Mouse (Mus musculus) spleen, postnatal 4 days (tissue): ENCODE measurements around the gene Patl2.
A peak's percentile ranks its signal among the peaks of the same experiment; 100 is the strongest.

Experiments used
- DNase-seq, 2 experiments: peaks; one replicate each; pipeline ENCODE4 v3.0.0; 2022; ENCODE audit warnings: low spot score in 2 of 2

The Patl2 gene

DNA sequence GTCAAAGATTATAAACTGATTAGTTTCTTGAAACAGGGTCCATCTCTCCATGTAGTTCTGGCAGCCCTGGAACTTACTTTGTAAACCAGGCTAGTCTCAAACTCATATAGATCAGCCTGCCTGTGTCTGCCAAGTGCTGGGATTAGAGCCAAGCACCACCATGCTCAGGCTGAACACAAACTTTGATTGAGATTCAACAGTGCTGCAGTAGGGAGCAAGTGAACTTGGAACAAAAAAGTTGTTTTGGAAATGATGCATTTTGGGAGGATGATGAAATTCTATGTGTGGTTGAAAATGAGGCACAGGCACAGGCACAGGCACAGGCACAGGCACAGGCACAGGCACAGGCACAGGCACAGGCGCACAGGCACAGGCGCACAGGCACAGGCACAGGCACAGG lies 13.8 kb downstream of the Patl2 start:
- DNase-seq, result no peak

DNA sequence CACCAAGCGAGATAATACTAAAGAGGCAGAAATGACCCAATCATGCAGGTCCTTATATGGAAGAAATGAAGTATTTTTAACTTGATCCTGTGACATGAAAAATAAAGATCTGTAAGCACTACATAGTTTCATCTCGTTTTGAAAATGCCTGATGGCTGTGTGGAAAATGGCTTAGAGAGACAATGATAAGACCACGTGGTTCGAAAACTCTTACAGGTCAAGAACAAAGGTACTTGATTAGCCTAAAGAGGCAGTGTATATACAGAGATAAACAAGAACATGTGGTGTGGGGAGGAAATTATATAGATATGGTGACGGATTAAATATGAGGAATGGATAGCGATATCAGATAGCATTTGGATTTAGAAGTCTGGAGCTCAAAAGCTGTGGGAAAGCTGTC lies 14.7 kb downstream of the Patl2 start:
- DNase-seq, result no peak

DNA sequence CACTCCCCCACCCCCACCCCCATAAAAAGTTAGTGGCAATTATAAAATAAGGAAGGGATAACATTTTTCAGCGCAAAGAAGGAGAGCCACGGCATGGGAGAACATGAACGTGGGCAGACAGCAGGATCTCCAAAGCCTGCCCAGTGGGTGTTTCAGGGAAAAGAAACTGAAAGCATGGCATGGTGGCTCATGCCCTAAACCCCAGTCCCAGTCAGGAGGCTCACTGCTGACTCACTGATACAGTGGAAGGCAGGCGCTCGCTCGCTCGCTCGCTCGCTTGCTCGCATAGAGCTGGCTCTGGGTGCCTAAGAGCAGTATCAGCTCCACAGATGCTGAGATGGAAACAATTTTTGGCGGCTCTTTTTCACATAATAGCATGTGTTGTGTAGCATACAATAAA lies 21.7 kb downstream of the Patl2 start:
- DNase-seq, result peak in 1 of 2 experiments; percentile 54

DNA sequence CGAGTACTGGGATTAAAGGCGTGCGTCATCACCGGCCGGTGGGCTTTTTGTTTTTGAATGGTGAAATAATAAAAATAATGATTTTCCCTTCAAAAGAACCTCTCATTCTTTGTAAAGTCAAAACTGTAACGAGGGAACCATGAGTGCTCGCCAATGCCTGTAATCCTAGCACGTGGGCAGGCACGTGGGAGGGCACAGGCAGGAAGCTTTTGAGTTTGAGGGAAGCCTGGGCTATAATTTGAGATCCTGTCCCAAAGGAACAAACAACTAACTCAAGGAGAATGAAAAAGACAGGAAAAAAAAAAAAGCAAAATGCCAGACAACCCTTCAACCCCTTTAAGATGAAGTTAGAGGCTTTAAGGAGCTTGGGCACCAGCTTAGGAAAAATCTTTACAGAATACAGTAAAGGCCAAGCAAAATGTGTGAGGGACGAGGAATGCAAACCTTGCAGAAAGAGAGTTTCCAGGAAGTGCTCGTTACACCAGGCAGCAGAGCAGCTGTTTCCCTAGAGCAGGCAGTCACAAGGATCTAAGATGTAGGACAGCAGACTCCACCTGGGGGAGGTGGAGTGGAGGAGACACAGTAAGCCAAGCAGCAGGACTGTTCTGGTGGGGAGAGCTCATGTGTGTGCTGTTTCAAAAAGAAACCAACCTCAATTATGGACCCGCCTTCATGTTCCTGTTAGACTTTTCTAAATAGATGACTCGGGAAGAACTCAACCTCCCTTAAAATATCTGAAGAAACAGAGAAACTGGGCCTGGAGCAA lies 22.4 kb downstream of the Patl2 start:
- DNase-seq, result peak in 1 of 2 experiments; percentile 43

DNA sequence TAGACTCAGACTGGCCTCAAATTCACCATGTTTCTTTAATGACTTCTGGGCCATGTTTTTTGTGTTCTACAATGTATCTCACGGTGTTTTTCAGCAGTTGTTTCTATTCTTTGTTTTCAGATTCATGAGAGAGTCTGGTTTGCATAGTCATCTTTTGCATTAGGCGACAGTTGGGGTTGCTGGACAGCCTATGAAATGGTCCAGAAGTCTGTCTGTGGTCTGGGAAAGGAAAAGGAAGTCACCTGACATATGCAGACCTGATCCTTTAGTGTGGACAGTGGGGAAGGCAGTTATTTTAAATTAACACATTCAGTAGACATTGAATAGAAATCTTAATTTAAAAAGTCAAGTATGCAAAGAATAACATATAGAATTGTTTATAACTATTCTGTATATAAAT lies 23.5 kb downstream of the Patl2 start:
- no peak for DNase-seq

DNA sequence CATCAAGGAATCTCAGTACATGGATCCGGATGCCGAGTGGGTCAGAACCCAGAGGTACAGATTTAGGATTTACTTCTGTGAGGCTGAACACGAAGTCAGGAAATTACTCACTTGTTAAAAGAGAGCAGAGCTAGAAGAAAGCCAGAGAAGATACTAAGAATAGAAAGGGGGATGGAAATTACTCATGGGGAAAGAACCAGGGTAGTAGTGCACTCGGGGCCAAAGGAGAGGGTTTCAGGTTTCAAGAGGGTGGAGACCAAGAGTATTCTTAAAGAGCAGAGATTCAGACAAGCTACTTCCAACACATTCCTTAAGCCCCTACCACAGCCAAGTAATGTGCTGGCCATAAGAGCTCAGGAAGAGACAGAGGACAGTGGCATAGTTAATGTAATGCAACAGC lies 24.4 kb downstream of the Patl2 start:
- peak in 1 of 2 experiments; percentile 38 for DNase-seq

DNA sequence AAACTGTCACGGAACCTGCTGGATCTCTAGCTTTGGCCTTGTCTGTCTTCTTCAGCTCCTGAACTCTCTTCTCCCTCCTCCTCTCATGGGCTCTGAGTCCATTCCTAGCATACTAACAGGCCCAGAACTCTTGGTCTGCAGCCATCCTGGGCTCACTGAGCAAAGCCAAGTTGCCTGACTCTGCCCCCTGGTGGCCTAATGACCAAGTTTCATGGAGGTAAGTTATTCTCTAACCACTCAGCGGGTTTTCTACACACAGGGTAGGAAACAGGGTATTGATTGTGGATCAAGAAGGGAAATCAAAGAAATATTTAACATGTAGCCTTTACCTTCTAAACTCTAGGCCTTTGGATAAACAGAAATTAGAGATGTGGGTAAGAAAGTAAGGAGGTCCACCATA lies 25.3 kb downstream of the Patl2 start, which contains the start of gene Trim69:
Trim69 (plus strand) TSS at position 21 of the 400 bp plus-strand sequence.
- peak; percentile 80 to 91 for DNase-seq

DNA sequence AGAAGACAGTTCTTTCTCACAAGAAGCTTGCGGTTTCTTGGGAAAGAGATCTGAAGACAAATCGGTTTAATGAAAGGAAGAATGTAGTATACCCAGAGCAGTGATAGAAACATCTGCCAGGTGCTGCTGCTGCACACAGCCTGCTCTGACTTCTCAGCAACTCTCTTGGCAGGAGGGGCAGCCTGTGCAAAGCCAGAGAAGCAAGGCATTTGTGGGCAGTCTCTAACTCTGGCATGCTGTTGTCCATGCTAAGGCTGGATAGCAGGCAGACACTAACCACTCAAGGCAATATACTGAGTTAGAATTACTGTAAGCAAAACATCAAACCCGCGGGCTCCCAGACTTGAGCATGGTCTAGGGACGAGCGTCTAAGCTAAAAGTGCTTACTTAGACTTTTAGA lies 26.3 kb downstream of the Patl2 start:
- peak in 1 of 2 experiments; percentile 54 for DNase-seq

DNA sequence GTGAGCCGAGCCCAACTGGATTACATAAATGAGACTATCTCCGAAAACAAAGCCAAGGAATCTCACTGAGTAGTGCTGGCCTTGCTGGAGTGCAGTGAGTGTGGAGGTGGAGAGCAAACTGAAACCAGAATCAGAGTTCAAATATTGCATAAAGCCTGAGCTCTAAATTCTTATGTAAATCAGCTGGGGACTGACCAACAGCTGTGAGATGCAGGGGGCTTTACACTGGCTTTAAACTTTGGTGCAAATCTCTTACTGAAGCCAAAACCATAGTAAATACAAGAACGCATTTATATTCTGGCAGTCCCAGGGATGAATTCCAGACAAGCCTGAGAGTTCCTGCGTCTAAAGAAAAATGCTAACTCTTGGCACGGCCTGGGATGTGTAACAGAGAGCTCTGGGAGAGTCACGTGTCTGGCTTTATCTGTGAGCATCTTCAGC lies 27.6 kb downstream of the Patl2 start:
- DNase-seq, result peak in 1 of 2 experiments; percentile 44

DNA sequence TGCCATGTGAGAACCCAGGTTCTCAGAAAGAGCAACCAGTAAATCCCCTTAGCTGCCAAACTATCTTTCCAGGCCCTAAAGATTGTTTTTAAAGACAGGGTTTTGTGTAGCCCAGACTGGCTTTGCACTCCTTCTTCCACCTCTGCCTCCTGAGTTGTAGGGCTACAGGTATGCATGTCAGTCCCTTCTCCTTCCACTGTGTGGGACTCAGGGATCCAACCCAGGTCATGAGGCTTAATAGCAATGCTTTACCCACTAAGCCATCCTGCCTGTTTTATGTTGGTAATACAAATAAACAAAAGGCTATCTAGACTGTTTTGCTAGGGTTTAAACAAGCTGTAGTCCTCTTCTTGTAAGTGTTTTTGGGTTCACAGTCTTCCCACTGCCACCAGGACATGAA lies 28.4 kb downstream of the Patl2 start:
- DNase-seq, result no peak

DNA sequence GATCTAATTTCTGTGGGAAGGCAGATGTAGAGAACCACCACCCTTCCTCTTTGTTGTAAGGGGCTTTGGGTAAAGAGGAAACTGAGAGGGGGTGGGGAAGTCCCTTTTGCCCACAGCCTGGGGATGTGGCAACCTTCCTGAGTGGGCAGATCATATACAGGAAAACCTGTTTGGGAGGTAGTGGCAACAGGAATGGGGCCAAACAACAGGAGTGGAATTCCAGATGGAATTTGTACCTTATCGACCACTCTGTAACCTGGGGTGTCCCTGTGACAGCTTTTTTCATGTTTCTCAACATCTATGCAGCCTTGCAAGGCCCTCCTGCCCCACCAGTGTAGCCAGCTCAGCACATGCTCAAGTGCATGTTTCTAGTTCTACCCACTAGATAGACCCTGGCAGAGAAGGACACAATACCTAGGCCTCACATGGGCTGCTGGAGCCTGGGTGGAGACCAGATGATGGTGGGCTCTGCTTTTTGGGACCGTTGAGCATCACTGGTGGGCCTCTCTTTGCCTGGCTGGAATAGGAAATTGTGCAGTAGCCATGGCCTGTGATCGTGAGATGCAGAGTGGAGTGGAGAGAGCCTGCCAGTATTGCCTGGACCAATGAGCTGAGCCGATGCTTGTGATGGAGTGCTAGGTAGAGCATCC lies 29.8 kb downstream of the Patl2 start:
- DNase-seq, result peak in 1 of 2 experiments; percentile 60

DNA sequence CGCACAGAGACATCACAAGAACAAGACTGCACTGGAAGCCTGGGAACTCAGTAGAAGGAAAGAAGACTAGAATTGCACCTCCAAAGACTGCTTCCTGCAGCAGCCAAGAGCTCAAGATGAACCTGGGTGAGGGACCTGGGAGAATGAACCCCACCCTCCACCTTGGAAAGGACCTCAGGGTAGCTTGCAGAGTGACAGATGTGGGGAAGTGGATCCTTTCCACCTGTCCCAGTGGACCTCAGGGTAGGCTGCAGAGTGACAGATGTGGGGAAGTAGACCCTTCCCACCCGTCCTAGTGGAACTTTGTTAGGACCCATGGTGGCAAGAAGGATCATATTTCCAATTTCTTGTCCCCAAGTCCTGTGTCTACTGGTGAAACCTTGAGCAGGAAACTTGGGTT lies 30.7 kb downstream of the Patl2 start:
- no peak for DNase-seq

DNA sequence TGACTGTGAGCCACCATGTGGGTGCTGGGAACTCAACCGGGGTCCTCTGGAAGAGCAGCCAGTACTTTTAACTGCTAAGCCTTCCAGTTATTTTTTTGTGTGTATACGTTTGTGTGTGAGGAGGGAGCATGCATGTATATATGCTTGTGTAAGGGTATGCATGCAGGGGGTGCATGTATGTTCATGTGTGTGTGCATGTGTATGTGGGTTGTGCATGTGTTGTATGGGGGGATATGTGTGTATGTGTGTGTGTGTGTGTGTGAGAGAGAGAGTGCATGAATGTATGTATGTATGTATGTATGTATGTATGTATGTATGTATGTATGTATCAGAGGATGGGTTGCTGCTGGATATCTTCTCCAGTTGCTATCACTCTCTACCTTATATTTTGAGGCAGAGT lies 31.5 kb downstream of the Patl2 start:
- no peak for DNase-seq

DNA sequence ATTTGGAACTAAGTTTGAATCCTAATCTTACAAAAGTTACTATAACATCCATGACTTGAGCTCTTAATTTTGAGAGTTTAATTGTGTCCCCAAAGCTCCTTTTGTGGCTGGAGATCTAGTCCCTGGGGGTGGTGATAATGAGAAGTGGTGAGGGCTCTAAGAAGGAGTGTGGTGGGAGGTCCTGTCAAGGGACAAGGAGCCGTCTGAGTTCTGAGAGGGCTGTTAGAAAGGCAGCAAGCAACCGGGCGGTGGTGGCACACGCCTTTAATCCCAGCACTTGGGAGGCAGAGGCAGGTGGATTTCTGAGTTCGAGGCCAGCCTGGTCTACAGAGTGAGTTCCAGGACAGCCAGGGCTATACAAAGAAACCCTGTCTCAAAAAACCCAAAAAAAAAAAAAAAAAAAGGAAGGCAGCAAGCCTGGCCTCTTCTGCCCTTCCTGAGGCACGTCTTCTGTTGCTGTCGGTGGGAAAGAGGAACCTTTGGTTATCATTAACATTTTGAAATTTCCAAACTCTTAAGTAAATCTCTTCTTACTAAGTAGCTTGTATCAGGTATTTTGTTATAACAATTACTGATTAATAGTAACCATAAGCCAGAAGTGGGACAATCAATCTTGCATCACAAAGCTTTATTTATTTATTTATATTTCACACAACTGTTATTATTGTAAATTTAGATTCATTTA lies 32.2 kb downstream of the Patl2 start:
- no peak for DNase-seq

DNA sequence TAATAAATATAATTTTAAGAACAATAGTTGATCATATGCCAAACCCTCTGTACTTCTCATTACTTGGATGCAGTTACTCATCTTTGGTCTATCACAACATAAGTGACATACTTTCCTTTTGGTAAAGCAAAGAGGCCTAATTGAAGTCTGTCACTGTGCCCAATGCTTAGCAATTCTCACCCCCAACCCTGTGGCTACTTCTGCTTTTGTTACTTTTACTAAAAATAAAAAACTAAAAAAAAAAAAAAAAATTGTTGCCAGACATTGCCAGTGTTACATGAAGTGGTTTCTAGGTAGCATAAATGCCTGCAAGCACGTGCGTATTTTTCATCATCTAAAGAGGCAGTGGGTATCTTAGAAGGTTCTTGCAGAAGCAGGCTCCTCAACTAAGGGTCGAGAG lies 33.1 kb downstream of the Patl2 start:
- no peak for DNase-seq

DNA sequence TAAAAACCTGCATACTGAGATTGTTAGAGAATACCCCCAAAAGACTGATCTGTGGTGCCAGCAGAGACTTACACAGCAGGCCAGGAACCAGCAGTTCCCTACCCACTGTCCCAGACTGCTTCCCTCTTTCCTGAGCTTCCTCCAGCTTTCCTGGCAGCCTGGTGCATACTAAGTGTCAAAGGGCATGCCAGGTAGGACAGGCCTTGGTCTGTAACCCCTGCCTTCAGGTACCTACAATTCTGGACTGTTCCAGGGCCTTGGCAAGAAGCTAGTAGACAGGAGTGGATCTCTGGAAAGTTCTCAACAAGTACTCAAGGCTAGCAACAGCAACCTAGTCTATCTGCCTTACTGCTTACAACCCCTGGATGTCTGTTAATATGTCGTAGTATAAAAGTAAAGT lies 34.8 kb downstream of the Patl2 start:
- DNase-seq, result no peak

DNA sequence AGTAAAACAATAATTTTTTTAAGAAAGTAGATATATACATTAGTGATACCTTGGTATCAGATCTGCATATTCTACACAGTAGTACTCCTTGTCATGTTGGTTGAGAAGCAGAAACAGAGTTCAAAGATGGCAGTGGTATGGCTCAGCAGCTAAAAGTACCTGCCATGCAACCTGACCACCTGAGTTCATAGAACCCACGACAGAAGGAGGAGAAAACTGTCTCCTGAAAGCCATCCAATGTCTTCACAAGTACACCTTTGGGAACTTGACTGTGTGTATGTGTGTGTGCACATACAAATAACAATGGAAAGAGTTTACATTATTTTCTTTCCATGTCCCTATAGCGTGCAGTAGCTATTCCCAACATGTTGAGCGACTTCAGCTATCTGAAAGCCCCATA lies 36.3 kb downstream of the Patl2 start:
- no peak for DNase-seq

DNA sequence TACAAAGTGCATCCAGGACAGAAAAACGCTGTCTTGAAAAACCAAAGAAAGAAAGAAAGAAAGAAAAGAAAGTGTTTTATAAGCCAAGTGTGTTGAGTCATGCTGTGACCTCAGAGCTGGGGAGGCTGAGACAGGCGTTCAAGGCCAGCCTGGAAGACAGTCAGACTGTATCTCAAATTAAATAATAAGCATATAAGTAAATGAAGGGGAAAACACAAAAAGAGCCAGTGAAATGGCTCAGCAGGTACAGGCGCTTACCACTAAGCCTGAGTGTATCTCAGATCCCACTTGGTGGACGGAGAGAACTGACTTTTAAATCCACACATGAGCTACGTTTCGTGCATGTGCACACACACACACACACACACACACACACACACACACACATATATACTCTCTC lies 36.7 kb downstream of the Patl2 start:
- no peak for DNase-seq

DNA sequence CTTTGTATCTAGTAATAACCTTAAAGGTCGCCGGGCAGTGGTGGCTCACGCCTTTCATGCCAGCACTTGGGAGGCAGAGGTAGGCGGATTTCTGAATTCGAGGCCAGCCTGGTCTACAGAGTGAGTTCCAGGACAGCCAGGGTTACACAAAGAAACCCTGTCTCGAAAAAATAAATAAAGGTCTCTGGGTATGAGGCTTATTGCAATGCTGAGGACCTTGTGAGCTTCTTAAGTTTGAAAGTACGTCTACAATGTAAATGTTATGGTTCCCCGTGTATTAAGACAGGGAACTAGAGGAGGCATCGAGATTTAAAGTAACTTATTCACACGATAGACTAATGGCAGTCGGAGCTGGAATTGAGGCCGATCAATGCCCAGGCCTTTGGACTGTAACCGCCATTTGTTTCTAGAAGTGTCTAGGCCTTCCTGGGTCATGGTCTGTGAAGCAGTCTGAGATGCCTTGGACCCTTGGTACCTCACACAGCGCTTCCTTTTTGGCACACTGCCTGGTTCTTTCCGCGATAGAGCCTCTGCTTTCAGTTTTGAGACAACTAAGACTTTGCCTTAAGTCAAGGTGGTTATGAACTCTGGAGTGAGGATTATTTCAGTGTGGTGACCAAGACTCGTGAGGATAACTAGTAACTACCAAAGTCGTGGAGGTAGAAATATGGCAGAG lies 37.6 kb downstream of the Patl2 start:
- peak; percentile 67 to 80 for DNase-seq

DNA sequence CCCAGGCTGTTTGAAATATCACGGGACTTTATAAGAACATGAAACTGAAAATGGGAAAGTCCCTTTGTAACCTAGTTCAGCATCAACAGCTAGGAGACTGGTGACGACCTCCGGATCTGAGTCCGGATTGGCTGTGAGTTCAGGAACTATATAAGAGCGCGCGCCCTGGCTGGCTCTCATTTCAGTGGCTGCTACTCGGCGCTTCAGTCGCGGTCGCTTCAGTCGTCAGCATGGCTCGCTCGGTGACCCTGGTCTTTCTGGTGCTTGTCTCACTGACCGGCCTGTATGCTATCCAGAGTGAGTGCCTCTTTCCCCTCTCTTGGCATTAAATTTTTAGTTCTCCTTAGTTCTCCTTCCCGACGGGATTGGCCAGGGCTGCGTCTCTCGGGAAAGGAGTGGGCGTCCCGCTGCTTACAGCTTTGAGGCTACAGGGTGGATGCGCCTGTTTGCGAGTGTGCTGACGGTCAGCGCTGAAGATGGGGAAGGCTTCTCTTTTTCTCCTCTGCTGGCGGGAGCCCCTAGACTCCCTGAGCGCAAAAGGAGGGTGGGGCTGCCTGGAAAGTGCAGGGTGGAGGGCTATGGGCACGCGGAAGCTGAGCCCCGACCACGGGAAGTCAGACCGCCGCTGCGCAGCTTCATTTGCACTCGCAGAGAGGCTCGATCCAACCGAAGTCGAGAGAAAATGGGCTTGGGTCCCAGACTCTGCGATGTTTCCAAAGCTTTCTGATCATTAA lies 38.3 kb downstream of the Patl2 start, which contains the start of gene B2m:
B2m (plus strand) TSS at position 179 of the 734 bp plus-strand sequence.
- peak; percentile 94 to 97 for DNase-seq

DNA sequence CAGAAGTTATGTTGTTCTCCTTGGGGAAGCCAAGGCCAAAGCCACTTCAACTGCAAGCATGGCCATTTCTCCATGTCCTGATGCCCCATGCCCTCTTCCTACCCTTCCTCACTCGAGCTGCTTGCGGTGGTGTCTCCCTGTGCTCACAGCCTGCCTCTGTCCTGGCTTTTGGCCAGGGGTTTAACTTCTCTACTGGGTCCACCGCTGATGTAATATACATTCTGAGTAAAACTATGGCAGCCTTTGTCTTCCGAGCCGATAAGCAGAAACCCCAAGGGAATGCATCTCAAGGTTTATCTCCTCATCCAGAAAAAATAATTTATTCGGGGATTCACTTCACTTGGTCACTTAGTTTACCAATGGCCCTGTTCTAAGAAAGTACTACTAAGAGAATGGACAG lies 39.3 kb downstream of the Patl2 start:
- DNase-seq, result peak in 1 of 2 experiments; percentile 28
